Mouse (Mus musculus) heart, postnatal 0 days (tissue): ENCODE measurements around the gene Cnpy3. TPM values are rescaled to one million over a fixed set of nuclear protein-coding genes. Genes with fewer than 3 reads are reported as not detected.
"Not testable (repeated sequence)": the region's sequence is repeated elsewhere in the genome, so short reads cannot be mapped to it uniquely, and the experiment has no call there.

Source experiments
- ATAC-seq: fragments of 200-750 bp; cut with Nextera tagmentation; 2 replicates; pipeline ENCODE4 v1.8.0; 2017; ENCODE audit warnings: low read depth, moderate number of reproducible peaks, moderate library complexity; ENCODE audit not compliant: insufficient read depth
- DNase-seq: peaks from one replicate; pipeline ENCODE4 v3.0.0-alpha.2; 2016; ENCODE audit warnings: low spot score
- H3K27ac ChIP-seq: fragments of 300-500 bp; sonication (generic); 2 replicates; pipeline ENCODE4 v1.5.1; 2014; ENCODE audit warnings: low read depth, mild to moderate bottlenecking
- H3K27me3 ChIP-seq: fragments of 300-500 bp; sonication (generic); 2 replicates; pipeline ENCODE4 v1.6.1; 2014; ENCODE audit warnings: low read length, mixed read lengths; ENCODE audit not compliant: control insufficient read depth, insufficient read depth
- H3K36me3 ChIP-seq: fragments of 300-500 bp; sonication (generic); replicated peaks from 2 replicates; pipeline ENCODE4 v1.6.1; 2014; ENCODE audit warnings: low read length, mixed read lengths; ENCODE audit not compliant: control insufficient read depth, insufficient read depth
- H3K4me1 ChIP-seq: fragments of 300-500 bp; sonication (generic); 2 replicates; pipeline ENCODE4 v1.6.1; 2014; ENCODE audit warnings: antibody characterized with exemption; ENCODE audit not compliant: control insufficient read depth, insufficient read depth
- H3K4me2 ChIP-seq: fragments of 300-500 bp; sonication (generic); 2 replicates; pipeline ENCODE4 v1.6.1; 2014; ENCODE audit warnings: low read depth, mild to moderate bottlenecking, low read length, moderate library complexity
- H3K4me3 ChIP-seq: fragments of 300-500 bp; sonication (generic); 2 replicates; pipeline ENCODE4 v1.5.1; 2014; ENCODE audit warnings: low read depth, low read length
- H3K9ac ChIP-seq: fragments of 300-500 bp; sonication (generic); replicated peaks from 2 replicates; pipeline ENCODE4 v1.6.1; 2014; ENCODE audit warnings: low read depth, low read length, mixed read lengths
- H3K9me3 ChIP-seq: fragments of 300-500 bp; sonication (generic); replicated peaks from 2 replicates; pipeline ENCODE4 v1.6.1; 2016; ENCODE audit warnings: low read length; ENCODE audit not compliant: control insufficient read depth
- CTCF ChIP-seq: IDR thresholded peaks from 2 replicates; pipeline ENCODE4 v1.5.1; 2016; ENCODE audit warnings: antibody characterized with exemption, control low read depth, low read depth
- EP300 ChIP-seq: IDR thresholded peaks from 2 replicates; pipeline ENCODE4 v1.6.1; 2016; ENCODE audit warnings: antibody characterized with exemption, low read depth
- WGBS: fragments of 180-500 bp; shearing (Covaris S2); extraction: QIAGEN DNeasy Blood & Tissue Kit; methylation state at CpG from one replicate; pipeline ENCODE4 v1.1.7; 2014; 5-methylcytosine and 5-hydroxymethylcytosine counted together
- polyA plus RNA-seq: library from polyadenylated mRNA; unstranded; fragments of >200 nt; fragmentation: Nextera tagmentation; extraction: Ambion mirVana; gene quantifications from 2 replicates; pipeline ENCODE4 v1.2.1, GENCODE M21; 2015
- total RNA-seq: library from RNA; depleted of rRNA; stranded (reverse); fragments of >200 nt; gene quantifications from 2 replicates; pipeline ENCODE4 v1.2.3, GENCODE M21; 2014; ENCODE audit warnings: low replicate concordance; rRNA removed

Cnpy3 gene
- total RNA-seq (37.9 and 44.5 TPM in 2 replicates), polyA plus RNA-seq (27.7 and 29.0 TPM in 2 replicates)

DNA sequence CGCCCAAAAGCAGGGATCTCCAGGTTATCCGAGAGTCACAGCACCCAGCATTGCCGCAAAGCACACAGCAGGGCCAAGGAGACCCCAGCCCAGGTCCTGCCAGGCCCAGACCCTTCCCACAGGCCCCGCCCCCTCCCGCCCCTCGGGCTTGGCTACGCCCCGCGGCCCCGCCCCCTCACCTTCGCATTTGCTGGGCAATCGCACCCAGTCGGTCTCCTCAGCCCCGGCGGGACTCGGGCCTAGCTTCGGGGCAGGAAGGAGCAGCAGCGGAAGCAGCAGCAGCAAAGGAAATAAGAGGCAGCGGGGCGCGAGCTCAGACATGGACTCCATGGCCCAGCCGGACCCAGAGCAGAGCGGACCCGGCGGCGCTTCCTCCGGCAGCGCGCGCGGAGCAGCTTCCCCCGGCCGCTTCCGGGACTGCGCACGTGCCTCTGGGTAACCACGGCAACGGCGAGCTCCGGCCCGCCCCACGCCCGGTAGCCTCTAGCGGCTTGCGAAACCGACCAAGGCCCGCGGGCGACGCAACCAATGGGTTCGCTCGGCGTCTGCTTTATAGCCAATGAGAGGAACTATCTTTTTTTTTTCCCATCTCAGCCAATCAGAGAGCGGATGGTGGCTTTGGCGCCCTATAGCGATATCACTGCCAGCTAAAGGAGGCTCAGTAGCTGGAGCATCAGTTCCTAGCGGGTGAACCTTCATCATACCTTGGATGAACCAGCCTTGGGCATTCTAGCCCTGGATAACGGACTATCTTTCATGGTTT, at the start of gene Cnpy3:
Gene Cnpy3 (minus strand): TSS at position 421 of the 763 bp plus-strand sequence.
- H3K9me3 ChIP-seq, result no peaks in the 10 kb centered on the region
- peak within 1 kb of the TSS; percentile 74 for H3K9ac ChIP-seq
- H3K4me2 ChIP-seq, result peak within 1 kb of the TSS; percentile 71
- no peaks in the 10 kb centered on the region for H3K27me3 ChIP-seq
- H3K36me3 ChIP-seq, result no peaks in the 10 kb centered on the region; the same call in 1 of the 2 replicates
- ATAC-seq (peak; percentile 98), DNase-seq (peak; percentile 98)
- peak within 1 kb of the TSS; percentile 78 for H3K4me3 ChIP-seq
- 0 out of 2 replicates have a peak, but pooled peaks cover 7% of the 10 kb centered on the region for H3K4me1 ChIP-seq
- TF ChIP-seq CTCF, result no peak
- peak; percentile 91 for TF ChIP-seq EP300
- H3K27ac ChIP-seq, result peak within 1 kb of the TSS; percentile 90
- whole genome bisulfite sequencing, result 1% methylated on average over 58 of the region's 58 CpGs

DNA sequence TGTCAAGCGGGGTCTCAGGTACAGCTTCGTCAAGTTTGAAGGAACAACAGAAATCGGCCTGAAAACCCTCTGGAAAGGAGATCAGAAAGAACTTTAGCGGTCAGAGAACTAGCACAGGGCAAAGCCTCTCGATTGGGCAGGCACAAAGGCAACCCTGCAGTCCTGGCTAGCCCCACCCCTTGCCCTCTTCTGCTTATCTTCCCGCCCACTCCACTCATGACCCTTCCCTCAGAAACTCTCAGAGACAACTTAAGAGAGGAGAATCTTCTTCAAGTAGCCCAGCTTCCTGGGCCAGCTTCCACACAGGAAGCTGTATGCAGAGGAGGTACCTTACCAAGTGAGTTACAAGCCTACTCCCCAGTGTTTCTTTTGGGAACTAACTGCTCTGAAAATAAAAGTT, 49.7 kb upstream of the Cnpy3 start:
- H3K4me3 ChIP-seq, result no peak overlapping the region
- 72% methylated on average over 6 of the region's 6 CpGs for WGBS
- H3K4me1 ChIP-seq, result no peaks in the 10 kb centered on the region
- no peak for TF ChIP-seq CTCF
- TF ChIP-seq EP300, result no peak
- H3K4me2 ChIP-seq, result no peak overlapping the region
- no peak overlapping the region for H3K9ac ChIP-seq
- DNase-seq, result no peak
- H3K36me3 ChIP-seq, result peaks cover 61% of the 10 kb centered on the region
- no peaks in the 10 kb centered on the region for H3K9me3 ChIP-seq
- H3K27ac ChIP-seq, result no peak overlapping the region
- no peaks in the 10 kb centered on the region for H3K27me3 ChIP-seq
- no peak for ATAC-seq

DNA sequence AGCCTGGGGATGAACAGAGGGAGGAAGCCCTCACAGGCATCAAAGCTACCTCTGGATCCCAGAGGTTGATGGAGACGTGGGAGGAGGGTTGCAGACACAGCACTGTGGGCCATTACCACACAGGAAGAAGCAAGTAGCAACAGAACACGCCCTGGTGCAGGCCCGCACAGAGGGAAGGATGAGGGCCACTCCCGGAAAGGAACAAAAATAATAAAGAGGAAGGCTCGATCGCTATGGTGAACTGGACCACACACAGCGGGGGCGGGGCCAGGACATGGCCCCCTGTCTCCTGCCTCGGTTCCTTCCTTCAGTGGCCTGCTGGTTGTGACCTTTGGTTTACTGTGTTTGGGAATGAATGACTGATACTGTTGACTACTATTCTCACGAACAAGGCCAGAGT, 47.7 kb upstream of the Cnpy3 start:
- WGBS, result 74% methylated on average over 10 of the region's 10 CpGs
- H3K9me3 ChIP-seq, result no peaks in the 10 kb centered on the region
- no peaks in the 10 kb centered on the region for H3K4me1 ChIP-seq
- no peak overlapping the region for H3K4me2 ChIP-seq
- no peak for DNase-seq
- peaks cover 44% of the 10 kb centered on the region for H3K36me3 ChIP-seq
- no peaks in the 10 kb centered on the region for H3K27me3 ChIP-seq
- no peak overlapping the region for H3K27ac ChIP-seq
- ATAC-seq, result no peak
- TF ChIP-seq EP300, result no peak
- TF ChIP-seq CTCF, result no peak
- no peak overlapping the region for H3K4me3 ChIP-seq
- H3K9ac ChIP-seq, result no peak overlapping the region

DNA sequence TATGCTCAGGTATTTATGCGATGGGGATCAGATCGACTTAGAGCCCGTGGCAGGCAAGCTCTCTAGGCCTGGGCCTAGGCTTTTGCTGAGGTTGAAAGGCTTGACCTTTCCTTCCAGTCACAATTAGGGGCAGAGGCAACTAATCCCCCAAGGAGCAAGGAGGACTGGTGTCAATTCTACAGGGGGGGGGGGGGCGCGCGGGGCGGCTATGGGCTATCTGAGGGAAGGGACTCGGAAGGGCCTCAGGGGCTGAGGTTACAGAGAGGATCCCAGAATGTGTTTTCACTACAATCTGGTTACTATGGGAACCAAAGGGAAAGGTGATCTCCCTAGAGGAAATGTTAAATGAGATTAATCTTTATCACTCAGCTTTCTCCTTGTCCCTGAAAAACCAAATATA, 45.4 kb upstream of the Cnpy3 start:
- TF ChIP-seq CTCF (no peak), EP300 (no peak)
- ATAC-seq (no peak), DNase-seq (no peak)
- Histone ChIP-seq H3K4me1 (no peaks in the 10 kb centered on the region), H3K36me3 (peaks cover 36% of the 10 kb centered on the region), H3K27me3 (no peaks in the 10 kb centered on the region), H3K9ac (no peak overlapping the region), H3K9me3 (no peaks in the 10 kb centered on the region), H3K27ac (no peak overlapping the region), H3K4me2 (no peak overlapping the region), H3K4me3 (no peak overlapping the region)
- 43% methylated on average over 8 of the region's 8 CpGs for WGBS

DNA sequence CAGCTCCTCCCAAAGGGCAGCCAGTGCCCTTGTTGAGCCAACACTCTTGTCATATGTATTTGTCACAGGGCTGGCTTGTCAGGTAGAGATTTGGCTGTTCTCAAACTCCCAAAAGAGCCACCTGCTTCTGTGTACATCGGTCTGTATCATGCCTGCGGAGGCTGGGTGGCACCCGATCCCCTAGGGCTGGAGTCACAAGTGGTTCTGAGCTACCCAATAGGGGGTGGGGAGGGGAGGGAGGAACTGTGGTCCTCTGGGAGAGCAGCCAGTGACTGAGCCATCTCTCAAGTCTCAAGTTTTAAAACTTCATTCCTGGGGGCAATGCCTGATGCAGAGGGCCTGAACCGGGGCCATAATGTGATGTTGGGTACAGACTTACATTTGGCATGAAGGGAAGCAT, 44.7 kb upstream of the Cnpy3 start:
- Histone ChIP-seq H3K9ac (no peak overlapping the region), H3K4me1 (no peaks in the 10 kb centered on the region), H3K27ac (no peak overlapping the region), H3K4me3 (no peak overlapping the region), H3K36me3 (peaks cover 30% of the 10 kb centered on the region), H3K27me3 (no peaks in the 10 kb centered on the region), H3K4me2 (no peak overlapping the region), H3K9me3 (no peaks in the 10 kb centered on the region)
- WGBS, result 84% methylated on average over 4 of the region's 4 CpGs
- ATAC-seq (no peak), DNase-seq (no peak)
- TF ChIP-seq CTCF (no peak), EP300 (no peak)

DNA sequence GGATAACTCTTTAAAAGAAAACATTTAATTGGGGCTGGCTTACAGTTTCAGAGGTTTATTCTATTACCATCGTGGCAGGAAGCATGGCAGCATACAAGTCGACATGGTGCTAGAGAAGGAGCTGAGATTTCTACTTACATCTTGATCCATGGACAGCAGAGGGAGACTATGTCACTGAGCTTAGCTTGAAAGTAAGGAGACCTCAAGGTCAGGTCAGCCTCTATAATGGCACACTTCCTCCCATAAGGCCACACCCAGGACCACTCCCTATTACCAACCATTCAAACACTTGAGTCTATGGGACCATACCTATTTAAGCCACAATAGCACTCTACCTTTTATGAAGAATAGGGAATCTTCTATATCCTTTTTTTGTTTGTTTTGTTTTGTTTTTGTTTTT, 40.9 kb upstream of the Cnpy3 start:
- no peaks in the 10 kb centered on the region for H3K27me3 ChIP-seq
- no peaks in the 10 kb centered on the region for H3K36me3 ChIP-seq
- ATAC-seq (no peak), DNase-seq (no peak)
- TF ChIP-seq CTCF (no peak), EP300 (no peak)
- H3K27ac ChIP-seq, result no peak overlapping the region
- H3K4me2 ChIP-seq, result no peak overlapping the region
- H3K9me3 ChIP-seq, result no peaks in the 10 kb centered on the region
- 85% methylated on average over 2 of the region's 2 CpGs for WGBS
- H3K4me3 ChIP-seq, result no peak overlapping the region
- no peaks in the 10 kb centered on the region for H3K4me1 ChIP-seq
- H3K9ac ChIP-seq, result no peak overlapping the region

DNA sequence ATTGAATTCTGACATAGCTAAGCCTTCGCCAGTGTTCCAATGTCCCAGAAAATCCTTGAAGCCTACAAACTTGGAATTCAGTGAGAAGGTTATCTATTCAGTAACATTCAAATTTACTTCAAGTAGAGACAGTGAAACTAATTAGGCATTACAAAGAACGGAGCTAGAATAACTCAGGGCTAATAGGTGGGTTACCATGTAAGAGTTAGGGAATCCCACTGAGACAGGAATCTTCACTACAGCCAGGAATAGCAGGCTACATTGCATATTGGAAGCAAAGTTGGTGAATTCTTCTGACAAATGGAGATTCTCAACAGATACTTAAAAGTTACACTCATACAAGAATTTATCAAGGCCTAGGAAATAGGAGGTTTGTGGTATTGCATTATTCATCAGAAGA, 36.0 kb upstream of the Cnpy3 start:
- not testable (repeated sequence) for H3K9me3 ChIP-seq, H3K4me2 ChIP-seq, H3K27ac ChIP-seq, H3K9ac ChIP-seq, H3K36me3 ChIP-seq, H3K4me1 ChIP-seq, H3K27me3 ChIP-seq, H3K4me3 ChIP-seq, DNase-seq, ATAC-seq
- whole genome bisulfite sequencing, result 64% methylated on average over 2 of the region's 2 CpGs
